Mouse (Mus musculus) retina, postnatal 7 days (tissue): ENCODE data around the gene Gpr88.
"Not testable (repeated sequence)": the region's sequence is repeated elsewhere in the genome, so short reads cannot be mapped to it uniquely, and the experiment has no call there.

ENCODE experiments used
- DNase-seq: peaks from one replicate; pipeline ENCODE4 v3.0.0-alpha.2; 2012; ENCODE audit warnings: low read depth, low spot score

The Gpr88 gene

GRCm38 (mm10) chr3:116242685-116243084, 10.6 kb downstream of the Gpr88 start:
- no peak for DNase-seq

- DNase-seq: no peak
Observed at GRCm38 (mm10) chr3:116237527-116237926, 15.8 kb downstream of the Gpr88 start.

- no peak for DNase-seq
Observed at GRCm38 (mm10) chr3:116236856-116237255, 16.4 kb downstream of the Gpr88 start.

- DNase-seq: no peak
Observed at GRCm38 (mm10) chr3:116233515-116233914, 19.8 kb downstream of the Gpr88 start.

GRCm38 (mm10) chr3:116232763-116233162, 20.5 kb downstream of the Gpr88 start:
- no peak for DNase-seq

GRCm38 (mm10) chr3:116229336-116229735, 24.0 kb downstream of the Gpr88 start:
- DNase-seq: no peak

GRCm38 (mm10) chr3:116228360-116229245, 24.7 kb downstream of the Gpr88 start:
- DNase-seq: no peak

- no peak for DNase-seq
Observed at GRCm38 (mm10) chr3:116227383-116227782, 25.9 kb downstream of the Gpr88 start.

GRCm38 (mm10) chr3:116226915-116227314, 26.4 kb downstream of the Gpr88 start:
- DNase-seq: no peak

- DNase-seq: no peak
Observed at GRCm38 (mm10) chr3:116222511-116223243, 30.6 kb downstream of the Gpr88 start.

- no peak for DNase-seq
Observed at GRCm38 (mm10) chr3:116221686-116222010, 31.7 kb downstream of the Gpr88 start.

GRCm38 (mm10) chr3:116220980-116221685, 32.2 kb downstream of the Gpr88 start:
- DNase-seq: no peak

GRCm38 (mm10) chr3:116217398-116217797, 35.9 kb downstream of the Gpr88 start:
- not testable (repeated sequence) for DNase-seq

GRCm38 (mm10) chr3:116216261-116216660, 37.0 kb downstream of the Gpr88 start:
- DNase-seq: no peak

- no peak for DNase-seq
Observed at GRCm38 (mm10) chr3:116211639-116212038, 41.7 kb downstream of the Gpr88 start.

- no peak for DNase-seq
Observed at GRCm38 (mm10) chr3:116210720-116211121, 42.6 kb downstream of the Gpr88 start.

GRCm38 (mm10) chr3:116209214-116209613, 44.1 kb downstream of the Gpr88 start:
- no peak for DNase-seq

GRCm38 (mm10) chr3:116206306-116206834, 46.9 kb downstream of the Gpr88 start:
- DNase-seq: no peak

- DNase-seq: no peak
Observed at GRCm38 (mm10) chr3:116205346-116206219, 47.7 kb downstream of the Gpr88 start.

- no peak for DNase-seq
Observed at GRCm38 (mm10) chr3:116204643-116205042, 48.7 kb downstream of the Gpr88 start.

- no peak for DNase-seq
Observed at GRCm38 (mm10) chr3:116203942-116204341, 49.4 kb downstream of the Gpr88 start.
